In the genomic region with DNA sequence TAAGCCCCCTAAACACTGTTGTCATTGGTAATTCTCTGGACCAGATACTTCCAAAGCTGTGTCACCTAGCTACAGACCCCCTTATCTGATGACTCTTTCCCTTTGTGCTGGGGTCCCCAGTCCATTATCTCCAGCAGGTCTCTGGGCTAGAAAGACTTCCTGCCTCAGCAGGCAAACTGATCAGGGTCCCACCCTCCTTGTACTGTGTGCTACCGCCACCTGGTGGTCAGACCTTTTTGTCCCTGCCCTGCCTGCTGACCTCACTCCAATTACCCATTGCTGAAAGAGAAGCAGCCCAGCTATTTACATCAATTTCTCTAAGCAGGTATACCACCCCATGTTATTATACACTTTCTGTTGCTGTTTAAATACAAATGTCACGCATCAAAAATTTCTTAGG, we compare ENCODE assay signal across 8 mouse cellular contexts. TPM values are rescaled to one million over a fixed set of nuclear protein-coding genes. Genes with fewer than 3 reads are reported as not detected.
A peak's percentile ranks its signal among the peaks of the same experiment; 100 is the strongest.
DNase-seq lines count a peak whose midpoint lies in the region; ATAC-seq and TF ChIP-seq lines count a peak whose summit lies in the region.

No protein-coding gene starts in this region.

- no peak for TF ChIP-seq EP300 in liver, embryonic 14.5 days (IDR thresholded peaks at IDR 0.05; ENCODE audit: low read depth)

- no peak overlapping the region for H3K4me2 ChIP-seq in liver, embryonic 14.5 days (ENCODE audit: low read depth)

- H3K27ac ChIP-seq in liver, embryonic 14.5 days: no peak overlapping the region

- H3K4me3 ChIP-seq in E14TG2a.4 (replicated peaks; ENCODE audit: low read length): no peak overlapping the region
- no peak overlapping the region for H3K4me3 ChIP-seq in liver, embryonic 14.5 days (ENCODE audit: insufficient read depth in 1 of 2, low read depth in 2 of 2, low read length in 2 of 2)

- no peak for ATAC-seq in liver, embryonic 14.5 days (ENCODE audit: insufficient read depth)

- 7% methylated on average over 2 of the region's 2 CpGs for WGBS in liver, embryonic 14.5 days (ENCODE audit: insufficient replicate concordance)

- H3K9ac ChIP-seq in liver, embryonic 14.5 days (replicated peaks): no peak overlapping the region

- TF ChIP-seq CTCF in E14TG2a.4 (conservative IDR thresholded peaks at IDR 0.05; ENCODE audit: low read length): peak; percentile 78
- TF ChIP-seq CTCF in liver, embryonic 14.5 days (IDR thresholded peaks at IDR 0.05; ENCODE audit: low read depth): peak; percentile 86

- H3K36me3 ChIP-seq in E14TG2a.4 (ENCODE audit: insufficient read depth, low read length): no peaks in the 10 kb centered on the region
- H3K36me3 ChIP-seq in liver, embryonic 14.5 days (replicated peaks; ENCODE audit: control insufficient read depth, insufficient read depth, low read depth): no peaks in the 10 kb centered on the region

- H3K27me3 ChIP-seq in E14TG2a.4 (ENCODE audit: insufficient read depth, low read length): peaks cover 8% of the 10 kb centered on the region
- no peaks in the 10 kb centered on the region for H3K27me3 ChIP-seq in liver, embryonic 14.5 days (ENCODE audit: control insufficient read depth, insufficient read depth, low read length)

- peak; percentile 66 to 68 for DNase-seq in adrenal gland, adult 18-20 months (ENCODE audit: low spot score in 2 of 2)
- peak; percentile 89 for DNase-seq in embryo, embryonic 10.5 days (ENCODE audit: low spot score)
- DNase-seq in gastrocnemius, postnatal 4 days (ENCODE audit: low spot score in 2 of 2): peak; percentile 55 to 68
- DNase-seq in kidney, postnatal 14 days: peak; percentile 77
- DNase-seq in liver, embryonic 14.5 days (ENCODE audit: low read depth in 3 of 3, low spot score in 3 of 3): peak; percentile 6 to 14 (median 12)
- peak; percentile 90 for DNase-seq in retina, embryonic 14.5 days (ENCODE audit: low spot score)
- DNase-seq in urinary bladder, postnatal 25 days (ENCODE audit: low spot score): peak; percentile 53

- peaks cover 12% of the 10 kb centered on the region for H3K4me1 ChIP-seq in E14TG2a.4 (replicated peaks; ENCODE audit: low read depth, low read length)
- H3K4me1 ChIP-seq in liver, embryonic 14.5 days (replicated peaks; ENCODE audit: control insufficient read depth in 2 of 2, insufficient read depth in 2 of 2, low read length in 1 of 2): no peaks in the 10 kb centered on the region

- H3K9me3 ChIP-seq in E14TG2a.4 (ENCODE audit: low read length): no peaks in the 10 kb centered on the region
- no peaks in the 10 kb centered on the region for H3K9me3 ChIP-seq in liver, embryonic 14.5 days (ENCODE audit: control insufficient read depth, low read length)

RNA-seq across cellular contexts. Expression of gene Ccna1, which starts 9.1 kb away (rescaled TPM):
- total RNA-seq in adrenal gland, adult 18-20 months (2021): not detected
- under 1 TPM; 0.17 to 0.47 TPM for total RNA-seq in gastrocnemius, postnatal 4 days (2021)
- 0.20 and 0.28 TPM in 2 replicates for polyA plus RNA-seq in liver, embryonic 14.5 days (2012; rRNA removed)
- polyA plus RNA-seq in liver, embryonic 14.5 days (2014; fragmentation: Nextera tagmentation; extraction: Ambion mirVana): 0.14 and 0.30 TPM in 2 replicates

RNA-seq across cellular contexts. Expression of gene Spg20, which starts 47.5 kb away (rescaled TPM):
- 10 to 100 TPM; 38.7 to 59.3 TPM for total RNA-seq in adrenal gland, adult 18-20 months (2021)
- 10 to 100 TPM; 79.6 to 86.3 TPM for total RNA-seq in gastrocnemius, postnatal 4 days (2021)
- 3.1 and 3.9 TPM in 2 replicates for polyA plus RNA-seq in liver, embryonic 14.5 days (2012; rRNA removed)
- 6.0 and 7.7 TPM in 2 replicates for polyA plus RNA-seq in liver, embryonic 14.5 days (2014; fragmentation: Nextera tagmentation; extraction: Ambion mirVana)

Comparison
In these comparisons a context has a peak if more than half of its experiments do, and no peak if none do; other contexts are left out.
1. DNase-seq: peak in every context shown above with its lines; median percentile 90 in retina, embryonic 14.5 days; 89 in embryo, embryonic 10.5 days; 77 in kidney, postnatal 14 days; 67 in adrenal gland, adult 18-20 months; 62 in gastrocnemius, postnatal 4 days; 53 in urinary bladder, postnatal 25 days; 12 in liver, embryonic 14.5 days.